Mouse (Mus musculus) cerebellum, postnatal 14 days (tissue): Measurements from ENCODE around the gene Csrp1.

Experiments
- DNase-seq, 2 experiments: peaks; one replicate each; pipeline ENCODE4 v3.0.0; 2021; ENCODE audit warnings: mixed read lengths in 2 of 2

The Csrp1 gene

DNA sequence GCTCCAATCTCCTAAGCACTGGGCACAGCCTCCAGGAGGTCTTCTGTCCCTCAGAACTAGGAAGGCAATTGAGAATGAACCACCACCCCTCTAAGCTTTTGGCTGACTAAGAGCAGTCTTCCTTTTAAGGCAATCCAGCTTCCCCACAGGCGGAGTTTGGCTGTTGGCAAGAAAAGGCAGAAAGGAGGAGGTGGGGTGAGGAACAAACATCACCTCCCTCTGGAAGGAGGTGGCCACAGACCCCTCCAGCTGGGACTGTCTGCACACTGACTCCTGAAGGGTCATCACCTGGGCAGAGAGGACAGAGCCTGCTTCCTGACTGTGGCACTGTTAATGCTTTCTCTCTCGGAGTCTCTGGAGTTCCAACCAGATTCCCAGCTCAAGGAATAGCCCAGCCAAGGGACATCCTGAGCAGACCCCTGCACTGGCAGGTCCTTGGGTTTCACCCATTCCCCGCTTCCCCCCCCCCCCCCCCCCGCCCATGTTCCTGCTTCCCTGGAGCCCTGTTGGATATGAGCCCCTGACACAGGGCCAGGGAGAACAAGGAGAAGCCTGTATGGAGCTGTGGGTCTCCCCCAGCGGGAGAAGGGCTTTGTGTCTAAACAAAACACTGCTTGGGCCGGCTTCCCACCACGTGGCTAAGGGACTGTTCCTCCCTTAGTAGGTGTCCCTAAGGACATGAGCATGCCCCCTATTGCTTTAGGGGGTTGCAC is 14.5 kb downstream of the Csrp1 start:
- peak in 1 of 2 experiments; percentile 32 for DNase-seq

DNA sequence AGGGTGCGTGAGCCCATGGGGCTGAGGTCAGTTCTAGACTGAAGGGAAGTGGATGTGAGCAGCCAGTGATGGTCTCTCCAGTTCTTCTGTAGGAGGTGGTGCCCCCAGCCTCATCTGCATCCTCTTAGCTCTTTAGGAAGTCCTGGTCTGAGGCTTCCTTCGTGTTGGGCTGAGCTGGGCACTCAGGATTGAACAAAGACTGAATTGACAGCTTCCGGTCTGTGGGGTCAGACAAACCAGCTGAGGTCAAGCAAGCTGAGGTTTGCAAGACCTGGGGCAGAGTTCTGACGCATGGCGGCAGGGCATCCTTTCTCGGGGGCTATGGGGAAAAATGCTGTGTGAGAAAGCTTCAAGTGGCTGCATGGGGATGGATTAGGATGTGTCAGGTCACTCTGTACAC is 15.6 kb downstream of the Csrp1 start:
- no peak for DNase-seq

DNA sequence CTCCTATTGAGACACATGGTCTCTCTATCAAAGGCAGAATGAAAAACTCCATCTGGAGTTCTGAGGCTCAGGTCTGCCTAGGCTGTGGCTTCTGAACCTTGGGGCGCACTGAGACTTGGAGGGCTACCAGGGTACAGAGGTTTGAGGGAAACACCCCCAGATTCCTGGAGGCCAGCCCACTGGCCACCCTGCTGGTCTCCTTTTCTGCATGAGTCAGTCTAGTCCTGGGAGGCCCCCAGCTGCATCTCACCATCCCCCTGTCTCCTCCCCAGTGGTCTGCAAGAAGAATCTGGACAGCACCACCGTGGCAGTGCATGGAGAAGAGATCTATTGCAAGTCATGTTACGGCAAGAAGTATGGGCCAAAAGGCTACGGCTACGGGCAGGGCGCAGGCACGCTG is 25.1 kb downstream of the Csrp1 start:
- DNase-seq: no peak

DNA sequence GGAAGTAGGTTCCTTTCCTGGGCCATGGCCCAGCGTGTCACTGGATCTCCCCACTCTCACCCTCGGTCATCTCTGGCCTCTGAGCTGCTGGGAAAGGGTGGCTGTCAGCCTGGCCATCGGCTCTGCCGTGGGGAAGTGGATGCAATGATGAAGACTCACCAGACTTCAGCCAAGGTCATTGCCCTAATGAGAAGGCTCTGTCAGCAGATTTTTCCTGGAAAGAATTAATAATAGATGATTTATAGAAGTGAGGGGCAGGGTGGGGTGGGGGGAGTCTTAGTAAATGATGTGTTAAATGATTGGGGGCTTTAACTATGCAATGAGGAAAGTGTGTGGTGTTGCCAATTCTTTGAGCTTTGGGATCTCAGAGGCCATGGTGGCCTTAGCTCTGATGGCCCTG is 26.4 kb downstream of the Csrp1 start:
- DNase-seq: no peak

DNA sequence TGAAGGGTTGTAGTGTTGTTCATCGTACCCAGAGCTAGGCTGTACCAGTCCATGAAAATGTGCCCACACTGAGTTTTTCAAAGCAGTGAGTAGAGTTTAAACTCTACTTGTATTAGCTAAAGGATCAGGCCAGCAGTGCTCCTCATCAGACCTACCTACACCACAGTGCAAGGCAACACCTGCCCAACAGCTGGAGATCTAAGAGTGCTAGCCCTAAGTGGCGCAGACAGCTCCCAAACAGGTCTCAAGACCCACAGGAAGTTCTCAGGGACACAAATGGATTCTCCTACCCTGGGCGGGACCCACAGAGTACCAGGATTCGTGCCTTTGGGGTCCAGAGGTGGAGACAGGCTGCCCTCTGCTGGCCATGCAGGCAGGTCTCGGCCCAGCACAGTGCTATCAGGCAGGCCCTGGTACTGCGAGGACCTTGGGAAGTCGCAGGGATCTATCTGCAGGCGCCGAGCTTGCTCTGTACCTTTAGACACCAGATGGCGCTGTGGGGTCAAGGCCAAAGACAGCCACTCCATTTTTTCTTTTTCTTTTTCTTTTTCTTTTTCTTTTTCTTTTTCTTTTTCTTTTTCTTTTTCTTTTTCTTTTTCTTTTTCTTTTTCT is 33.0 kb downstream of the Csrp1 start:
- peak; percentile 95 to 98 for DNase-seq

DNA sequence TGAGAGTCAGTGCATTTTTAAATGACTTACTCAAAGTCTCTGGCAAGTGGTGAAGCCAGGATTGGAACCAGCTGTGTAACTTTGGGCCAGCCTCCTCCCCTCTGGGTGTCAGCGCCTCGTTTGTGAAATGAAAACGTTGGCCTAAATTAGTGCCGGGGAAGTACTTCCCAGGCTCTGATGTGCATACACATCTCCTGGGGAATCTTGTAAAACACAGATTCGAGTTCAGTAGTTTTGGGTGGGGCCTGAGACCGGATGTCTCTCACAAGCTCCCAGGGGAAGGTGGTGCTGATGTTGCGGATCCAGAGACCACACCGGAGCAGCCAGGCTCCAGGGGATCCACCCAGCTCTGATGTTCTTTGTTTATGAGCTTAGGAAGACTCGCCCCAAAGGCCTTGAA is 35.4 kb downstream of the Csrp1 start:
- no peak for DNase-seq

DNA sequence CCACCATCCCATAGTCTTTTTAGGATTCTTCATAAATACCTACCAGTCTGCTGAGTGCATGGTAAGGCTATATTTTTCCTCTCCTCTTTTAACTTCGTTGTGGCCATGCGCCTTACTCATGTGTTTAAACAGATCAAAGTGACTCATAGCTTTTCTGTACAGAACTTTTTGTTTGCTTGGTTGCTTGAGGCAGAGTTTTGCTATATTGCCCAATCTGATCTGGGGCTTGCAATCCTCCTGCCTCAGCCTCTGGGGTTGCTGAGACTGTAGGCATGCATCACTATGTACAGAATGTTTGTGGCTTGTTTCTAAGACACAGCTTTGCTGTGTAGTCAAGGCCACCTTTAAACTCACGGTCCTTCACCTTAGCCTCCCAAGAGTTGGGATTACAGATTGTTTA is 36.1 kb downstream of the Csrp1 start:
- DNase-seq: no peak

DNA sequence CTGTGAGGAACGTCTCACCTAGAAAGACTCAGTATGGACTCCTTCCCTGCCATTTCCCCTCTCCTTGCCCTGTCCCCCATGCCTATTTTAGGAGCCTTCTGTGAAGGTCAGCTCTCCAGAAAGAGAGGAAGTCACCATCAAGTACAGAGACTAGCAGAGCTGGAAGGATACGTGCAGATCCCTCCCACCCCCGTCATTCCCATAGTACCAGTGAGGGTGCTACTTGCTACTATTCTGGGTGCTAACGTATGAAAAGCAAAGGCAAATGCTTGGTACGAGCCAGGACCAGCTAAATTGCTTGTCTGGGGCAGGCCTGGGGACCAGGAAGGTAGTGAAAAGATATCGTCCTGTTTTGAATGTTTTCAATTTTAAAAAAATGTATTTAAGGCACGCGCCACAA is 37.4 kb downstream of the Csrp1 start:
- no peak for DNase-seq

DNA sequence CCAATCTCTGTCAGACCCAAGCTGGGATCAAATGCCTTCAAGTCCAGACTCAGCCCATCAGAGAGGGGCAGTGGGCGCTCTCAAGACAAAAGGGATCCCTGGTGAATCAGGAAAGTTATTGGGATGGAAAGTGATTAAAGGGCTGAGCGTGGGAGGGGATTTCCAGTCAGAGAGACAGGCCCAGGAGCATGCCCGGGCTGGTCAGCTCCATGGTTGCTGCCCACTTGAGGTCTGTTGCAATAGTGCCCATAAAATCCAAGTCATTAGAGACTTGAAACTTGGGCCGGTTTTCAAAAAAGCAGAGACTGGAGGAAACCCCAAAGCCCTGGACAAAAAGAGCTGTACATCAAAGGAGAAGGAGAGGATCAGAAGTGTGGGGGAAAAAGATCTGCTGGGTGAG is 39.8 kb downstream of the Csrp1 start:
- no peak for DNase-seq

DNA sequence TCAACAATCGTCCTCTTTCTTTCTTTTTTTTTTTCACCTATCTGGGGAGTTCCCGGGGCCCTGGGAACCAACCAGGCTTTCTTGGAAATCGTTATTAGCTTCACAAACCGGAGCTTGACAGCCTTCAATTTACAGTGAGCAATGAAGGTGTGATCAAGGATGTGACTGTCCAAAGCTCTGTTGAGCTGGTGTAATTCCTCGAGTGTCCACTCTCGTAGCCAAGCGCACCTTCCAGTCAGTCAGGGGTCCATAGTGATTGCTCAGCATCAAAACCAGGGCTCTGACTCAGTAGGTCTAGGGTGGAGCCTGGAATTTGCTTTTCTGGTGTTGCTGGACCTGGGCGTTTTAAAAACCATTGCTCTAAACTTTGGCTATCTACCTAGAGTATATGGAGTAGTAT is 40.4 kb downstream of the Csrp1 start:
- DNase-seq: no peak

DNA sequence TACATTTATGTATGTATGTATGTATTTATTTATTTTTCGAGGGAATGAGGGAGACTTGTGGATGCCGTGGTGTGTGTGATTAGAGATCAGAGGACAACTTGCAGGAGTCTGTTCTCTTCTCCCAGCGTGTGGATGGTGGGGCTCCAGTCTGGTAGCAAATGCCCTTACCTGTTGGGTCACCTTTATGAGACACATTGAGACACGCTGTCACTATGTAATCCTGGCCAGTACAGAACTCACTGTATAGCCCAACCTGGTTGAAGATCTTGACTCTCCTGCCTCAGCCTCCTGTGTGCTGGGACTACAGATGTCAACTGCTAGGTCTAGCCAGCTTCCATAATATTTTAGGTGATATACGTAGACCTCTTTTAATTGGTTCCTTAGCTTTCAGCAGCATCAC is 41.9 kb downstream of the Csrp1 start:
- DNase-seq: no peak

DNA sequence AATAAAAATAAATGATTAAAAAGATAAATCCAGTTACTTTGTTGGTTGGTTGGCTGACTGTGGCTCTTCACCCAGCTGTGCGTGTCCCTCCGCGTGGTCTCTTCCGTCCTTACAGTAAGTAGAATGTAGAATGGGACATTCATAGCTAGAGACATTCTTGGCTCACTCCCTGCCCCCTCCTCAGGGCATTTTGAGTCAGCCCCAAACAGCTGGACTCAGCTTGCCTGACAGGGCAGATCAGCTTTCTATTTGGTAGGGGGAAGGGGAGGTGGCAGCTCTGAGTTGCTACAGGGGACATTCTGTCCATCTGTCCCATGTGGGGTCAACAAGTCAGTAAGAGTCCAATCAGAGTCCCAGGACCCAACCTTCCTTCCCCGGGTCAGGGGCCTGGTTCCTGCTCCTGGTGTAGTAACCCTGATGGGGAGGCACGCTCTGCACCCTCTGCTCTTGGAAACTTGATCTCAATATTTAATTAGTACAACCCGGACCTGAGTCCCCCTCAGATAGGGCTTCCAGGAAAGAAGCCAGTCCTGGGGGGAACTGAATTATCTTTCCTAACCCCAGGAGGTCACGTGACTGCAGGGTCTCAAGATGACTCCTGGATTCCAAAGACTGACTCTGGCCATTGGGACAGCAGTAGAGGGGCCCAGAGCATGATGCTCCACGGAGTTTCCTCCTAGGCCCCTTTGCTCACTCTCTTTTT is 43.8 kb downstream of the Csrp1 start:
- no peak for DNase-seq

DNA sequence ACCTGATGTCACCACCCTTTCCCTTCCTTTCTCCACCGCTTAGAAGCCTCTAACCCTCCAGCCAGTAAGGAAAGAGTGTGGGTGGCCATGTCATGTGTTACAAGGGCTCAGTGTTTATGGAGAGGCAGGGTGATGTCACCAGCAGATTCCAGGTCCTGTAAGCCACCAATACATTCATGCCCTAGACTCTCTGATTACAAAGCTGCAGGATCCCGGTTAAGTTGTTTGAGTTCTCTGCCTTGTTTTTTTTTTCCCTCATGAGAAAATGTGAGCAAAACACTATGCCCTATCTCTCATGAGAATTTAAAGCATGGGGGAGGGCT is 44.3 kb downstream of the Csrp1 start:
- no peak for DNase-seq

DNA sequence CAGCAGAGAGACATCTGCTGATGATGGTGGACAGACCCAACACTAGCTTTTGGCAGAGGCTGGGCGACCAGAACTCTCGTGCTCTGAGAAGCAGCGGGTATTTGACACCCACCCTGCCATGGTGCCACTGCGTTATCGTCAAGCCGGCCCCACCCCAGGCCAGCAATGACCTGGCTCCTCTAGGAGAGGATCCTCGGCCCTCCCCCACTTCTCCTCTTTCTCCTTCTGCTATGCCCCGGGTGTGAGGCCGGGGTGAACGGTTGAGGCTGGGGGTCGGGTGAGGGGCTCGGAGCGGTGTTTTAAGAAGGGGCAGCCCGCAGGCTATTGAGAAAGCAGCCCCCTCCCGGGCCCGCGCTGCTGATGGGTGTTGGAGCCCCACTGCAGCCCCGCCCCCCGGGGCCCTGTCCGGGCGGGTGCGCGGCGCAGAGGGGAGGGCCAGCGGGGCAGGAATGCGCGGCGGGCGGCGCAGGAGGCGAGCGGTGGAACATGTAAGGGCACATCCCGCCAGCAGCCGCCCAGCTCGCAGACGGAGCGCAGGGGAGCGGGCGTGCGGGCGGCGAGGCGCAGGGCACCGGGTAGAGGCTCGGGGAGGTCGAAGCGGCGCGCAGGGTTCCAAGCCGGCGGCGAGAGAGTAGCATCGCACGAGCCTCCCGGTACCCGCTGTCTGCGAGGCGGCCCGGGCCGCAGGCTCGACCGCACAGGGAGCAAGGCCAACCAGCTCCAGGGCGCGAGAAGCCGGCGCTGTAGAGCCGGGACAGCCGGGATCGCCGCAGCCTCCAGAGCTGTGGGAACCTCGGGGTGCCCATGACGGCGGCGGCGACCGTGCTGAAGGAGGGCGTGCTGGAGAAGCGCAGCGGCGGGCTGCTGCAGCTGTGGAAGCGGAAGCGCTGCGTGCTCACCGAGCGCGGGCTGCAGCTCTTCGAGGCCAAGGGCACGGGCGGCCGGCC is 46.1 kb downstream of the Csrp1 start, which contains the start of gene Phlda3:
Gene Phlda3, plus strand, starts transcription at position 475 of the 947 bp plus-strand sequence.
- DNase-seq: peak; percentile 47 to 52

DNA sequence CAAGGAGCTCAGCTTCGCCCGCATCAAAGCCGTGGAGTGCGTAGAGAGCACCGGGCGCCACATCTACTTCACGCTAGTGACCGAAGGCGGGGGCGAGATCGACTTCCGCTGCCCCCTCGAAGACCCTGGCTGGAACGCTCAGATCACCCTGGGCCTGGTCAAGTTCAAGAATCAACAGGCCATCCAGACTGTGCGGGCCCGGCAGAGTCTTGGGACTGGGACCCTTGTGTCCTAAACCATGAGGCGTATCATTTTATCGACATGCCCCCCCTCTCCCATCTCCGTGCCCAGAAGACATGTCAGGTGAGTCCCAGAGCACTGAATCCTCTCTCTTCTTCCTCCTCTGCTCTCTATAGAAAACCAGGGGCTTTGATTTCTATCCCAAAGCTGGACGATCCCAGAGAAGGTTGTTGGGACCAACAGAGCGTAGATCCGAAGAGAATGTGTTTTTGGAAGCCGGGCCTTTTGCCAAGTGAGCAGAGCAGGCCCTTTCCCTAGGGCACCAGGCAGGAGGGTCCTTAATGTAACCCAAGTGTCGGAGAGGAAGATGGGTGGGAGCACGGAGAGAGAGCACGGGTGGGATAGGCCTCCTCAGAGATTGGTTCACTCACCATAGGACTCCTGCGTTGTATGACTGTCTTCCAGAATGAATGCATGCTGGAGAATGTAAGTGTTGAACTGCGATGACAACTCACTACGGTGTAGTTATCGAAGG is 46.9 kb downstream of the Csrp1 start:
- DNase-seq: no peak

DNA sequence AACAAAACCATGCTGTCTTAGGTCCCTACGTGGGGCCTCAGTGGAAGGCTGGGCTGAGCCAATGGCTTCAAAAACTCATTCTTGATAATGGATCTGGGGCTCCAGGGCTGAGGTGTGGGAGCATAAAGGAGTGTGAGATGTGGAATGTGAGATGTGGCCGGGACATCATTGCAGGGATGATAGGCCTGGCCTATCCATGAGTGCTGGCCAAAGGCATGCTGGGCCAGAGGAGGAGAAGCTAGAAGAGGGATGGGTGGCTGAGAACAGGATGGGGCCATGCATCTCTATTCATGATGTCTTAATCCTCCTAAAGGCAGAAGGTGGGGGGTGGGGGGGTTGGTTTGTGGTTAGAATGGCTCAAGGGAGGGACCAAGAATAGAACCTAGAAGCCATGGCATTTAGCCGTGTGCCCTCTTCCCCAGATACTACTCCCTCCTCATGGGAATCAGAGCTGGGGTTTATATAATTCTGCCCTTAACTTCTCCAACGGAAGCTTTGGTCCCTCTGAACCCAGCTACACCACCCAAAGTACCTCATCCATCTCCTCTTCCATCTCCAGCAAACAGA is 47.5 kb downstream of the Csrp1 start:
- DNase-seq: no peak

DNA sequence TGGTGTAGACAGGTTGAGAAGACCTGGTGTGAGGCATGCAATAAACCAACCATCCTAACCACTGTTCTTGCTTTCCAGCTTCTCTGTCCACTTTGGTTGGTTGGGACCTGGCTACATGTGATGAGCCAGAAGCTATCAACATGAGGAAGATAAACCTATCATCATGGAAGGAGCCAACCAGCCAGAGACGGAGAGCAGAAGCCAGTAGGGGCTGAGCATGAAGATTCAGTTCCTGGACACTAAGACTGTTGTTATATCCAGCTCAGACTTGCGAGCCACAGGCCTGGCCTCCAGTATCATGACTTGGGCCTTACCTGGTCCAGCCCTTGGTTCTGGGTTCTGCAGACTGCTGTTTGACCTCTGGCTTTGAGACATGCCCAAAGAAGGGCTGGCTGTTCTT is 48.5 kb downstream of the Csrp1 start:
- no peak for DNase-seq

DNA sequence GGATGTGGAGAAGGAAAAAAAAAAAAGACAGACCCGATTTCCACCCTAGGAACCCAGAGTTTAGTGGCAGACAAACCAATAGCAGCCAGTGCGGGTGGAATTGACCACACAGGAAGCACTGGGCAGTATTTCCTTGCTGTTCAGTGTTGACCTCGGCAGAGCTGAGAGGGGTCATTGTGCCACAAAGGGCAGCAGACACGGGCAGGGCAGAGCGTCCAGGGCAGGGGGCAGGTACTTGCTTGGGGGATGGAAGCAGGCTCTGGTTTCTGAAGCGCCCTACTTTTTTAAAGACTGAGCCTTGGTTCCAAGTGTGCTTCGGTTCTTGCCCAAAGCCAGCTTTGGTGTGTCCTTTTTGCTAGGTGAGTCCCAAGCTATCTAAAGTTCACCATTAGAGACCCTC is 50.4 kb downstream of the Csrp1 start:
- no peak for DNase-seq

DNA sequence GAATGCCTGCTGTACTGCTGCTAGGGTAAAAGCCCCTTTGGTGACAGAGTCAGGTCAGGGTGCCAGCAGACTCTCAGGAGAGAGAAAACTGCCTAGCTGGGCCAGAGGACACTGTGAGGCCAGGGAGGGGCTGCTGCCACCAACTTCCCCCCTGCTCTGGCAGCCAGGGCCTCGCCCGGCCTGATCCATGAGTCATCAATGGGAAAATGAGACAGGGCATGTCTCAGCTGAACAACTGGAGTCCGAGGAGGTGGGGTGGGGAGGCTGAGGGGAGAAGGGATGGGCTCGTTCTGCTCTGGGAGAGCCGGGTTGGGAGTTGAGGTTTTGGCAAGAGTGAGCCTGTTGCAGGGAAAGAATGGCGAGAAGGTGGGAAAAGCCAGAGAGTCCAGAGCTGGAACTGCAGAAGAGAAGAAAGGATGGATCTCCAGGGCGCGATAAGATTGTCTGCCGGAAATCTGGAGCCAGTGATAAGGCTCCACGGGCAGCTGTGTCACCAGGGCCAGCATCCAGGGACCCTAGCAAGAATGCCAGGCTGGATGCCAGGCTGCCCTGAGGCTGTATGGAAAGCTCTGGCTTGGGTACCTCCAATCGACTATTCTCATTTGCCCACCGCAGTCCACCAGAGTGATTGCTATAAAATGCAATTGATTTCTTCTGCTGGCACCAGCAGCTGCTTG is 51.2 kb downstream of the Csrp1 start:
- DNase-seq: peak in 1 of 2 experiments; percentile 27

DNA sequence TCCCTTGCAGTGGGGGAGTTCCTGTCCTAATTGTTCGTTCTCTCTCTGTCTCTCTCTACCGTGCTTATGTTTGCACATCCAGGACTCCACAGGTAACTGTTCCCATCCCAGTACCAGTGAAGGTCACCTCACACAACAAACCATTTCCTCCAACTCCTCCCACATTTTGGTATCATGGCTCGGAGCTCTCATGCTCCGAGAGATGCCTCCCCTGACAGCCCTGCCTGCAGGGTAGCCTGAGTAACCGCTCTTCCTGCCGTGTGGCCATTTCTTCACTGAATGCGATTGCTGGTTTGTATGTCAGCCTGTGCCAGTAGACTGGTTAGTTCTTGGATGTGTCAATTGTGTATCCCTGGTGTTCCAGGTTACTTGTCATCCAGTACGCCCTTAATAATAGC is 51.7 kb downstream of the Csrp1 start:
- no peak for DNase-seq

DNA sequence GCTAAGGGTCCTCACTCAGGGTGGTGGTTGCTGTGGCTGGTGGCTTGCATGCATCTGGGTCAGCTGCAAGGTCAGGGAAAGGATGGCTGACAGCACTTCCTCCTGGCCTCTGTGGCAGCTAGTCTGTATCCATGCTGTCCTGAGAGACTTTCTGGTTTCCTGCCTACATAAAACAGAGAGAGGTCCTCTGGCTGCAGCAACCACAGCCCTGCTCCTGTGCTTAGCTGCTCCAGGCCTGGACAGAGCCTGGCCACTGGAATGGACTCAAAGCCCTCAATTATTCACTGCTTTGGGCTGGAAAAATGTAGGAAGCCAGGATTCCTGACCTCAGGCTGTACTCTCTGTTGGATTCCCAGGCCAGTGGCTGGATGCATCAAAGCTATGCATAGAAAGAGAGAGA is 56.7 kb downstream of the Csrp1 start:
- no peak for DNase-seq

DNA sequence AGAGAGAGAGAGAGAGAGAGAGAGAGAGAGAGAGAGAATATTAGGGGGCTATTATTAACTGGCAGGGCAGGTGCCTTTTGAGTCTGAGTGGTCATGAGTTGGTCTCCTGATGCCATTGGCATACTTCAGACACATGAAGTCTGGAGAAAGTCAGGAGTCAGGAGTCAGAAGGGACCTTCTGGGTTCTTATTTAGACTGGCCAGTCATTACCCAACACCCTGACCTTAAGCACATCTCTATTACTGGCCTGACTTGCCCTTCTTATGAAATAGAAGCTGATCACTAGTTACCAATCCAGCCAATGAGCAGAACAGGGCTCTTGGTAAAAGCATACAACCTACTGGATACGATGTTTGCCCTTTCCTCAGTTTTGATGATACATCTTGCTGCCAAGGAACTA is 57.2 kb downstream of the Csrp1 start:
- DNase-seq: no peak
